Mouse (Mus musculus): ENCODE measurements around the gene Lmbr1l. TPM values are rescaled to one million over a fixed set of nuclear protein-coding genes. Genes with fewer than 3 reads are reported as not detected.
"Not testable (repeated sequence)": the region's sequence is repeated elsewhere in the genome, so short reads cannot be mapped to it uniquely, and the experiment has no call there.

Gene Lmbr1l
- total RNA-seq (2022) = 10 to 100 TPM; 12.3 to 33.2 (median 27.8) TPM

DNA sequence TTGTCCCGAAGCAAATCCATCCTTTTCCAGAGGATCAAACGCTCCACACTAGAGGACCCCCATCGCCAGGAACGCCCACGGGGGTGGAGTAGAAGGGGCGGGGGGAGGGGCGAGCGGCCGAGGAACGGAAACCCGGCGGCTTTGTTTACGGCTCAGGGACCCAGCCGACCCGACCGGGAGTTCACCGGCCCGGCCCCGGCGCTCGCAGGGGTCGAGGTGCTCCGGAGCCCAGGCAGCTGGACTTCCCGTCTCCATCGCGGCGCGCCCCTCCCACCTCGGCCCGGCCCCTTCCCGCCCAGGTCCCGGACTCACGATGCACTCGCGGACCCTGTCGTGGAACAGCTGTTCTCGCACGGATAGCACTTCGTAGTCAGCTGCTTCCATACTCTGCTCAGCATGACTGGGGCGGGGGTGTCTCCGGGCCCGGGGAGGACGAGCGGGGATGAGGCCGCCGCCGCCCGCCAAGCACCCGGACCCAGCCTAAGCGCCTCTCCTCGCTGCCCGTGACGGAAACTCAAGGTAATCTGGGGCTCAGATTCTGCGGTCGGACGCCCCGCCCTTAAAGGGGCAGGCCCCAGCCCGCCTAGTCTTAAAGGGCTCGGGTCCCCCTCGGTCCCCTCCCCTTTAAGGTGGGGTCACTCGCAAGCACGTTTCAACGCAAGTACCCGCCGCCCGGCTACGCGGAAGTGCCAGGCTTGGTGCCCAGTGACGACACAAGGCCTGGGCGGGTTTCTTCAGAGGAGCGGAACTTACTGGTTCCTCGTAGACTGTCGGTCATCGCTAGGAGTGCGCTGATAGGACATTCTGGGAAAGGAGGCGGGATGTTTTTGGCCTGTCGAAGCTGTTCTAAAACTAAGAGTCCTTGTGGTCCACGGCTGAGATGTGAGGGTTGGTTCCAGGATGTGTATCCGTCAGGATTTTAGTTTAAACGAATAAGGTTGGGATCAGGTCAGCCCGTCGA is at the start of gene Lmbr1l:
Lmbr1l (minus strand) TSS at position 694 of the 961 bp plus-strand sequence.
- DNase-seq = peak; percentile 100

DNA sequence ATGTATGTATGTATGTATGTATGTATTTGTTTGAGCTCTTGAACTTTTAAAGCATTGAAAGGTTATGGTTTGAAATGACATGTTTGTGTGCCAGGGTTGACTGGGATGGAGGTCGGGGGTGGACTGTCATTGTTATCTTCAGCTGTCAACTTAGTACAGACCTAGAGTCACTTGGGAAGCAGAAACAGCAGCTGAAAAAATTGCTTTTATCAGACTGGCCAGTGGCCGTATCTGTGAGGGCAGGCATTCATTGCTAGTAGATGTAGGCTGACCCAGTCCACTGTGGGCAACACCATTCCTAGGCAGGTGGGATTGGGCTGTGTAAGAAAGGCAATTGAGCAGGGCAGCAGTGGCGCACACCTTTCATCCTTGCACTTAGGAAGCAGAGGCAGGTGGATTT is 41.5 kb upstream of the Lmbr1l start:
- no peak for DNase-seq

DNA sequence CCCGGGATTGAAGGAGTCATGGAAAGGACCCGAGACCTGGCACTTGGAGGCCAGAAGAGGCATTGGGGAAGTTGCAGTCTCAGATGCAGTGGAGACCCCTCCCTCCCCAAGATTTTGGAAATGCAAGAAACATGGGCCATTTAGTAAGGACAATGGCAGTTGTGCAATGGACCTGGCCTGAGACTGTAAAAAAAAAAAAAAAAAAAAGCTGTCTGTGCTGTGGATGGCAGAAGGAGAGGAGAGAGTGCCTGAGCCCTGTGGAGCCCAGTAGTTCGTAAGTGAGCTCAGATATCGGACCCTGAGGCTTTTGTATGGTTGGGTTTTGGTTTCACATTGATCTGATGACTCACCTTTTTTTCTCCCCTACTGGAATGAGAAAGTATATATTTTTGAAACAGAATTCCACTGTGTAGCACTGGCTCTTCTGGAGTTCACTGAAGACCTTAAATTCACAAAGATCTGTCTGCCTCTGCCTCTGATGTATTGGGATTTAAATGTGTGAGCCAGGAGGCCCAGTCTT is 40.9 kb upstream of the Lmbr1l start:
- no peak for DNase-seq

DNA sequence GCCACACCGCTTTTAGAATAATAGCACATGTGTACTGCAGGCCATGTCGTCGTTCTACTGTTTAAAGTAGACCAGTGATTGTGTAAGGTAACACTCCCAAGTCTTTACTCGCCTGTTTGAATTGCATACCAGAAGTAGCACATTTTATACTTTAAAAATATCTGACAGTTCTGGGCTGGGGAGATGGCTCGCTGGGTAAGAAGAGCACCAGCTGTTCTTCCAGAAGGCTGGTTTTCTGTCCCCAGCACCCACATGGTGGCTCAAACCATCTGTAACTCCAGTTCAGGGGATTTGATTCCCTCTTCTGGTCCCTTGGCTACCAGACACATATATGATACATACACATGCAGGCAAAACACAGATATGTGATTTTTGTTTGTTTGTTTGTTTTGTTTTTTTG is 39.4 kb upstream of the Lmbr1l start:
- DNase-seq = no peak

DNA sequence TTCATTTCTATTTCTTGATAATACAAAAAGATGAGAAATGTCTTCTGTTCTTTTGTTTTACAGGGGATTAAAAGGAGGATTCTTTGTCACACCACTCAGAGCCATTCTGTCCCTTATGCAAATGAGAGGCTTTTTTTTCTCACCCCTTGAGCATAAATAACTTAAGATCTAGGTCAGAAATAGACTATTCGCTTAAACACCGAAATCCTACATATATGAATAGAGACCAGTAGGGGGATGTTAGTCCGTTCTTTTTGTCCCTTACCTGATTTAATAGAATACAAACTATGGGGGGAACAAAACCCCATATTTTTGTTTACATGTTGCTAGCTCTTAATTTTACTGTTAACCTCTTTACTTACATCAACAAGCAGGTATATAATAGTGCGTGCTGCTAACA is 38.0 kb upstream of the Lmbr1l start:
- no peak for DNase-seq

DNA sequence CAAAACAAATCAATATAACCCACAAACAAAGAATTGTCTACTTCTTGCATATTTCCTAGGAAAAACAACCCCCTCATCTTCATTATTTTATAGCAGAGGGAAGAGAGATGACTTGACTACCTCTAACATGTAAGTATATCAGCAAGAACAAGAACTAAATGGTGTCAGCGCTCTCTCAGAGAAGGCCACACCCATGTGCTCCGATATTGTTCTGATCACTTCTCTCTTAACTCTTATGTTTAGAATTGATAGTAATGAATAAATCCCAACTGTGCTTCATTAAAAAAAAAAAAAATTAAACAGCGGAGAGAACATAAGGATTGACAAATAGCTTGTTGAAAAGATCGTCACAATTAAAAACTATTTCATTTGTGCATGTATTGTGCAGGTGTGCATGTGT is 37.3 kb upstream of the Lmbr1l start:
- no peak for DNase-seq

DNA sequence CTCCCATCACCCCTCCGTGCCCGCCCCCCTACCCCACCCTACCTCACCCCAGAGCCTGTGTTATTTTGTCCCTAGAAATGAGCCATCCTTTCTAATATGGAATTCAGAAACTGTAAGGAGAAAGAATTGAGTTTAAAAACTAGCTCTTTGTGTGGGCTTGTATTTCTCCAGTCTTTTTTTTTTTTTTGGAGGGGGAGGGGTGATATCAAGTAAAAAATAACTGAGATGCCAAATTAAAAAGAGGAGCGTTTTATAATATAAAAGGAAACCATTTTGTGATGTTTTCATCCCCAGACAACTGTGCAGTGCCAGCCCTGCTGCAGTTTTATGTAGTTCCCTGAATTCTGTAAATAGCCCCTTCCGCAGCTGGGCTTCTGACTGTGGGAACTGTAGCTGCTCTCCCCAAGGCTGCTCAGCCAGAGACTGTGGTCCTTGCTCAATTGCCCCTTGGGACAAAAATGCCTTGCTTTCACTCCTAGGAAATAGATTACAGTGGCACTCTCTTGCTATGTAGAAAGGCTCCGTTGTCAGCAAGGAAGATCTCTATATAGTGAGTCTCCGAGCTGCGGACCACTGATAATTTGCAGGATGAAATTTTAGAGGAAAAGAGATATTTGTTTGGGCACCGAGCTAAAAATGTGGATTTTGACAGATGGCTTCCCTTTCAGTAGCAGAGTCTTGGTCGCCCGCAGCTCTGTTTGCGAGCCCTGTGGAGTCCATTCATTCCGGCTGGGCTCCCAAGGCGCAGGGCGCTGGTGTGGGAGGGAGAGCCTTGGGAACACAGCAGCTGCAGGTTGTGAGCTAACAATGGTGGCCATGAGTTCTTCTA is 36.6 kb upstream of the Lmbr1l start:
- no peak for DNase-seq

DNA sequence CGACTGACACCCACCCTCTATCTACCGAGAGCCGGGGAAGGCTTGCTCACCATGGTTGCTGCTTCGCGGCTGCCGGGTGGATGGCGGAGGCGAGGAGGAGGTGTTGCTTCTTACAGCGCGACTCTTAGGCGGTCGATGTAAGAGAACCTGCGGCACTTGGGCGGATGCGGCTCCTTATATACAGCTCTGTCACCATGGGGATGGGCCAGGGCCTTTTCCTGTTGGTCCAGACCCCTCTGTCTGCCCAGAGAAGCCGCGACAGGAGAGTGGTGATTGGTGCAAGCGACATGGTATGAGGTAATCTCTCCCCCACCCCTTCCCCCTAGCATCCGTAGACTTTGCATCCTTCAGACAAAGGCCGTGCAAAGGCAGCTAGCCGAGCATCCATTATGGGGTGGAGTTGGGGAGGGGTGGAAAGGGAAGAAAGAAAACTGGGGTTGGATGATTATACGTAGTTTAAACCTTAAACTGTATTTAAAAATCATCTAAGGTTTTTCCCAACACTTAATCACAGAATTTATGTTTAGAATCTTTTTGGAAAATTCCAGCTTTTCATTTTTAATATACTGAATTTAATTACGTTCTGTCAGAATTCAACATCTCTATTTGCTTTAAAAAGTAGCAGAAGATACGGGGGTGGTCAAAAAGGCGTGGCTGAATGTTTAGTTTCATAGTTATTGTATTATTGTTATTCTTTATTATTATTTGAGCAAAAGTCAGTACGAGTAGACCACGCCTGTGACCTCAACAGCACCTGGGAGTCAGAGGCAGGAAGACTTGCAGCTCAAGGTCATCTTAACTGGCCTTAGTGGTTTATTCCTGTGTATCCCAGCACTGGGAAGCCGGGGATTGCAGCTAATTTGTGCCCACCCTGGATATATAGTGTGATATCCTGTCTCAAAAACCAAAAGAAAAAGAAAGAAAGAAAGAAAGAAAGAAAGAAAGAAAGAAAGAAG is 35.6 kb upstream of the Lmbr1l start, which contains the start of the genes Gm49450 and Tuba1a:
Gm49450 (minus strand) TSS at position 151 of the 956 bp plus-strand sequence.
Tuba1a (minus strand) TSS at position 303 of the 956 bp plus-strand sequence.
- DNase-seq = peak; percentile 85

DNA sequence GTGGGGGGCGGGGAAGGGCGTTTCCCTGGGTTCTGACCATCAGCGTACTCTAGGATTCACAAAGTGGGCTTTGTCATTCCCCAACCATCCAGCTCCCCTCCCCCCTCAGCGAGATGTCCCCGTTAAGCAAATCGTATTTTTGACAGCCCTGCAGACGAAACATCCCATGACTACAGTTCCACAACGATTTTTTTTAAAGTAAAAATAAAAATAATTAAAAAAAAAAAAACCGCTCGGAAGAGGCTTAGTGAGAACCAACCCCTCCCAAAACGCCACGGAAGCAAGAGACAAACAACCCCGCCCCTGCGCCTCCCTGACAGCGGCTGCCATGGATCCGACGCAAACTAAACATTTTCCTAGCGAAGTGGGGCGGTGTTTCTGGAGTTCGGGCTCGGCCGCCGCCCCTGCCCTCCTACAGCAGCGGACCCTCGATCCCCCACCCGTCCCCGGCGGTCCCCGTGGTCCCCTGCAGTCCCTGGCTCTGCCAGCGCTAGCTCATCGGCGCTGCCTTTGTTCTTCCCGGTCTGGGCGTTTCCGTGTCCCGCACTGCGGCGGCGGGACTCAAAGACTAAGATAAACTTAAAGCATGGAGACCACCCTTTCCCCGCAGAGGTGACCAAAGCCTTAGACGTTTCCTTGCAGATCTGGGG is 34.8 kb upstream of the Lmbr1l start:
- DNase-seq = peak; percentile 47

DNA sequence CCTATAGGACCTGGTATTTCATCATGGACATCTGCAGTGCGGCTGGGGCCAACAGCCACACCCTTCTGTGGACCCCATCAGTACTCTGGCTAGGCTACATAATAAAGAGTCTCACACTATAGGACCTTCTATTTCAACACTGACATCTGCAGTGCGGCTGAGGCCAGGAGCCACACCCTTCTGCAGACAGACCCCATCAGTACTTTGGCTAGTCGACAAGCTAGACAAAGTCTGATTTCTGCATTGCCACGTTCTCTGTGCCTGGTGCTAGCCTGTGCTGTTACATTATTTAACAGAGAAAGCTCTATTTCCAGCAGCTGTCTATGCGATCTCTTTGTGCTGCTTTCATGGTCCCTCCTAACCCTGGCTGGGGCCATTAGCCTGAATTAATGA is 34.0 kb upstream of the Lmbr1l start:
- DNase-seq = no peak

DNA sequence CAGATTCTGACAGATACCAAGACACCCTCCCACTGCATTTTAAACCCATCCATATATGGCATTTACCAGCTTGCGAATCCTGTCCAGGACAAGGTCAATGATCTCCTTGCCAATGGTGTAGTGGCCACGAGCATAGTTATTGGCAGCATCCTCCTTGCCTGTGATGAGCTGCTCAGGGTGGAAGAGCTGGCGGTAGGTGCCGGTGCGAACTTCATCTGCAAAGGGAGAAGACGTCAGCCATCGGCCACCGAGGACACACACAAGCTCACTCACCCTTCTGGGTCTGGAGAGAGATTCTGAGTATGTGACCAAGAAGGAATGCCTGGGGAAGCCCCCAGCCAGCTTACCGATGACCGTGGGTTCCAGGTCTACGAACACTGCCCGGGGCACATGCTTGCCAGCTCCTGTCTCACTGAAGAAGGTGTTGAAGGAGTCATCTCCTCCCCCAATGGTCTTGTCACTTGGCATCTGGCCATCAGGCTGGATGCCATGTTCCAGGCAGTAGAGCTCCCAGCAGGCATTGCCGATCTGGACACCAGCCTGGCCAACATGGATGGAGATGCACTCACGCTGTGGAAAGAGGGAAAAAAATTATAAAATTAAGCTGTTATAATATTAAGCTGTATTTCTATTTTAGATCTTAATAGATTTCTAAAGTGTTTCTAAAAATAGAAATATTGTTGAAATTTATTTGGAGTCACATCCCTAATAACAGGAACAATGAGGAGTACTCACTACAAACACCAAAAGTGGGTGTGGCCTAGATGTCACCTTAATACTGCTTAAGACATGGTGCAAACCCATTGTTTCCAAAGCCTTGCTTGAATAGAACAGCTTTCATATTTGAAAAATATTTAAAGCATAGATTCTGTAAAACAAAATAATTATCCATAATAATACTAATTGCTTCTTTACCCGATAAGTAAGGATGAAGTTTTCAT is 33.4 kb upstream of the Lmbr1l start:
- DNase-seq = not testable (repeated sequence)

DNA sequence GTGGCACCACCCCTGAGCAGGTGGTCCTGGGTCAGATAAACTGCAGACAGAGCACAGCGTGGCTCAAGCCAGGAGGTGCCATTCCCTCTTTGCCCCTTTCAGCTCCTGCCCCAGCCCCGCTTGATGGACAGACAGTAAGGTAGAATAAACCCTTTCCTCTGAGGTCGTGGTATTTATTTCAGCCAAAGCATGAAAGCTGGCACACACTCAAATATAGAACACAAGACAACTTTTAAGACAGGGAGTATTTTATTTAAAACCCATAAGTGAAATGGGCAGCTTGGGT is 31.5 kb upstream of the Lmbr1l start:
- no peak for DNase-seq

DNA sequence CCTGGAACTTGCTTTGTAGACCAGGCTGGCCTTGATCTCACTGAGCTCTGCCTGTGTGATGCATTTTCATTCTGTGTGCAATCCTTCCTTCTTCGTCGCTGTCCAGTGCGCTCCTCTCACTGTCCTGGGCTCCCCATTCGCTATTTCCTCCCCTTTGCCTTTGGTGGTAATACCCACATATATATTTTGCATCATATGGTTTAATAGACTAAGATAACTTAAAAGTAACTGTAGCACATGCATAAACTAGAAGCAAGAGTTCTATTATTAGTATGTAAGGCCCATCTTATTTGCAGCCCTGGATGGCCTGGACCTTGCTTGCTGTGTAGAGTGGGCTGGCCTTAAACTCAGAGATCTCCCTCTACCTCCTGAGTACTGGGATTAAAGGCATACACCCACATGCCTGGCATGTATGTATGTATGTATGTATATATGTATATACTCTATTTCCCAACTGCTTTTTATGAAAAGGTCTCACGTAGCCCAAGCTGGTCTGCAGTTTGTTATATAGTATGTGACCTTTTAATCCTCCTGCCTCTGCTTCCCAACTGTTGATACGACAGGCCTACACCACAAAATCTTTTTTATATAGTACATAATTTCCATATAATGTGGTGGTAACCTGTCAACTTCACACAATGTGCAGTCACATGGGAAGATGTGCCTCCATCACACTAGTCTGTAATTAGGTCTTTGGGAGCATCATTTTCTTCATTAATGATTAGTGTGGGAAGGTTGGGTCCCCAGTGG is 31.0 kb upstream of the Lmbr1l start:
- DNase-seq = no peak

DNA sequence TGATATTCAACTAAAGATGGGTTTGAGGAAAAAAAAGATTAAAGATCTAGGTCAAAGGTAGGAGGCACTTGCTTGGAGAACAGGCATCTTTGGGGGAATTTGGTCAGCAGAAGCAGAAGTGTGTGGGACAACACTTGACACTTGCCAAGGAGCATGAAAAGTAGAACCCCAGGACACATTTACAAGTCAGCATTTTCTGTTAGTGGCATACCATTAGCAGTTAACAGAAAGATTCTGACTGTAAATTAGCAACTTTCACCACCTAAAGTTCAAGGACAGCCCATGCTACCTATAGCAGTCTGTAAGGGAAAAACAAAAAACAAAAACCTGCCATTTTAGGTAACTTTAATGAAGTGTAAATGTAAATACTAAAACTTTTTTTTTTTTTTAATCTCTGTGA is 30.4 kb upstream of the Lmbr1l start:
- DNase-seq = no peak

DNA sequence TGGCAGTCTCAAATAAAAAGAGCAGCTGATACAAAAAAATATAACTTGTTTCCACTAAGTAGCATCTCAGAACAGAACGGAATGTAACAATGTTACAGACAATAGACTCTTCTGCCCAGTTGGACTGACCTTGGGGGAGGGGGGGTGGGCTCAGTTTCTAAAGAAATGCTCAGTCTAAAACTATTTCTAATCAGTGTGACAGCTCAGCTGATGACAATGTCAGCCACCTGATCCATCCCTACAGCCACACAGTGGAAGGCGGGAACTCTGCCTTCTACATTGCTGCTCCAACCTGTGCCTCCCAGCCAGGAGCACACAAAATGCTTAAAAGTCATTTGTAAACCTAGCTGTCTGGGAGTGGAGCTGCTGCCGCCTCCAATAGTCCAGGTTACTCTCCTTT is 29.9 kb upstream of the Lmbr1l start:
- no peak for DNase-seq

DNA sequence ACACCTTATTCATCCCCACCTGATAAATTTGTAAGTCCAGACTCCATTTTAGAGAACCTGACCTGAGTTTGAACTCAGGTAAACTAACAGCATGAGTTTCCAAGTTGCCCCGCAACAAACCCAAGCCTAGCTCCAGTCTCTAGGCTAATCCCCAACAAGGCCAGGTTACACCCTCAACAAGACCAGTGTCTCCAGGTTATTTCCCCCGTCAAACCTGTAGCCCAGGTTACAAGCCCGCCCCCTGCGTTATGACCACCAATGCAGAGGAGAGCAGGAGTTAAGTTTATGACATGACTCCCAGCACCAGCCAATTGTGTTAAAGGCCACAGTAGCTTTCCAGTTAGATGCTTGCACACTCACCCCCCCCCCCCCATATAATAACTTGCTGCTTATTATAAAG is 25.1 kb upstream of the Lmbr1l start:
- no peak for DNase-seq

DNA sequence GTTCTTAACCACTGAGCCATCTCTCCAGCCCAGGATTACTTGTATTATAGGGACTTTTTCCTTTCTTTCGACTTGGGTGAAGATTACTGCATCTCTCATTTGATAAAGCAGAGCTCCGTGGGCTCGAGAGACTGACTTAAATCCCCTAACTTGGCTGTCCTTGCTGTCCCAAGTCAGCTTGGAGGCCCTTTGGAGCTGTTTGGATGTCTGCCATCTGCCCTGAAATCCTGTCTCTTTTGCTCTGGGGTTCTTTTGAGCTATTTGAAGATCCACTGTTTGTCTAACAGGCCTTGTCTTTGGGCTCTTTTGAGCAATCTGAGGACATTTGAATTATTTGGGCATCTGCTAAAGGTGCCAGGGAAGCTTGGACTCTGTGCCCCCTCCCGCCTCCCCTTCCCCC is 24.1 kb upstream of the Lmbr1l start:
- DNase-seq = no peak

DNA sequence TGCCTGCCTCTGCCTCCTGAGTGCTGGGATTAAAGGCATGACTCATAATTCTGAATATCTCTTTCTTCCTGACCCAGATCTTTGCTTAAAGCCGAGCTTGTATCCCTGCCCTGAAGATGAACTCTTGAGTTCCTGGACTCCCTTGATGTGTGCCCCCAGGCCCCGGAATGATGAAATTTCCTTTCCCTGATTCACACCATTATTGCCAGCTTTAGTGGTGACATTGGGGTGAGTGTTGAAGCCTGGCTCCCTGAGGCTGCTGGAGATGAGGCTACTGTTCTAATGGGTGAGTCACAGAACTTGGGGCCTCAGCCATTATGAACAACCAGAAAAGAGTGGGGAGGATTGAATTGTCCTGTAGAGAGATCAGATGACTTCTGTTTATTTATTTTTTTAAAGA is 23.5 kb upstream of the Lmbr1l start:
- no peak for DNase-seq

DNA sequence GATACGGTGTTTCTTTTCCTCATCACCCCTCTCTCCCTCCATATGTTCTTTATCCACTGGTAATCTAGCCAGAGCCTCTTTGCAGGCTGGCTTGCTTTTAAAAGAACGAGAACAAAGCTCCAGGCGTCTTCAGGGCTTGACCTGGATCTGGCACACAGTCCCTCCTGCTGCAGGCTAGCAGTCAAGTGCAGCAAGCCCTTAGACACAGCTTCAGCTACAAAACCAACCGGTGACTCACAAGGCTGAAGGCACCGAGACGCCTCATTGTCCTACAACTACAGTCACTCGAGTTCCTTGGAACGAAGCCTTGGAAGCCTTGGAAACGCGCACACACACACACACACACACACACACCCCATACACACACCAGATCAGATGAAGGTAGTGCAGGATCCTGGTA is 22.8 kb upstream of the Lmbr1l start:
- DNase-seq = peak; percentile 57

All from adrenal gland, adult 8-10 months (tissue).